Mouse (Mus musculus) heart, embryonic 14.5 days (tissue): ENCODE measurements at regions not wholly inside any gene's neighbourhood (a gene's known extent, or its start where the extent isn't known, plus 50 kb on each side); places are given as distances from the start of the nearest gene placed in this dataset.

ENCODE experiments used
- ATAC-seq: fragments of 200-750 bp; cut with Nextera tagmentation; 2 replicates; pipeline ENCODE4 v1.8.0; 2017; ENCODE audit warnings: low read depth, moderate TSS enrichment; ENCODE audit not compliant: insufficient number of reproducible peaks, insufficient read depth, low FRiP score
- H3K27ac ChIP-seq, 2 experiments: fragments of 200-500 bp in 1 of 2; fragments of 300-500 bp in 1 of 2; sonication (generic) in 1 of 2; replicated peaks in 1 of 2; 2 replicates each; pipeline ENCODE4 v1.5.1; 2012 to 2014; ENCODE audit warnings: low read depth in 2 of 2, low read length in 2 of 2, control low read depth in 1 of 2, mild to moderate bottlenecking in 1 of 2, mixed read lengths in 1 of 2; ENCODE audit not compliant: control insufficient read depth in 1 of 2, insufficient read depth in 1 of 2
- H3K27me3 ChIP-seq: fragments of 300-500 bp; sonication (generic); 2 replicates; pipeline ENCODE4 v1.6.1; 2014; ENCODE audit warnings: mild to moderate bottlenecking, low read length, control low read depth; ENCODE audit not compliant: control insufficient read depth, insufficient read depth
- H3K36me3 ChIP-seq: fragments of 300-500 bp; sonication (generic); 2 replicates; pipeline ENCODE4 v1.6.1; 2014; ENCODE audit warnings: mild to moderate bottlenecking, control low read depth, low read length, mixed read lengths; ENCODE audit not compliant: control insufficient read depth, insufficient read depth
- H3K4me1 ChIP-seq, 2 experiments: fragments of 200-500 bp in 1 of 2; fragments of 300-500 bp in 1 of 2; sonication (generic) in 1 of 2; 2 replicates each; pipeline ENCODE4 v1.6.1; 2012 to 2014; ENCODE audit warnings: low read length in 2 of 2, control low read depth in 1 of 2, mixed read lengths in 1 of 2; ENCODE audit not compliant: control insufficient read depth in 2 of 2, insufficient read depth in 2 of 2
- H3K4me2 ChIP-seq: fragments of 300-500 bp; sonication (generic); 2 replicates; pipeline ENCODE4 v1.6.1; 2014; ENCODE audit warnings: mild to moderate bottlenecking, low read length
- H3K4me3 ChIP-seq, 2 experiments: fragments of 200-500 bp in 1 of 2; fragments of 300-500 bp in 1 of 2; sonication (generic) in 1 of 2; 2 replicates each; pipeline ENCODE4 v1.5.1; 2012 to 2014; ENCODE audit warnings: low read length in 2 of 2, mild to moderate bottlenecking in 2 of 2, control low read depth in 1 of 2, low read depth in 1 of 2, moderate library complexity in 1 of 2; ENCODE audit not compliant: control insufficient read depth in 1 of 2, insufficient read depth in 1 of 2
- H3K9ac ChIP-seq: fragments of 300-500 bp; sonication (generic); 2 replicates; pipeline ENCODE4 v1.6.1; 2014; ENCODE audit warnings: mild to moderate bottlenecking, low read length
- H3K9me3 ChIP-seq: fragments of 300-500 bp; sonication (generic); 2 replicates; pipeline ENCODE4 v1.6.1; 2016; ENCODE audit warnings: low read length, control low read depth; ENCODE audit not compliant: control insufficient read depth
- WGBS: fragments of 180-500 bp; shearing (Covaris S2); extraction: QIAGEN DNeasy Blood & Tissue Kit; methylation state at CpG from one replicate; pipeline ENCODE4 v1.1.7; 2014; 5-methylcytosine and 5-hydroxymethylcytosine counted together

- Histone ChIP-seq H3K4me2 (no peak overlapping the region), H3K27me3 (no peaks in the 10 kb centered on the region), H3K4me1 (no peaks in the 10 kb centered on the region; a peak in 1 of 4 replicates), H3K36me3 (no peaks in the 10 kb centered on the region), H3K4me3 (no peak overlapping the region), H3K27ac (no peak overlapping the region), H3K9ac (no peak overlapping the region), H3K9me3 (no peaks in the 10 kb centered on the region)
- no peak for ATAC-seq
- 73% methylated on average over 5 of the region's 5 CpGs for WGBS
These were observed 117.2 kb upstream of the Serpine2 start for GRCm38 (mm10) chr1:79978156-79978555.

- WGBS, result 0% methylated on average over 1 of the region's 1 CpGs
- ATAC-seq, result no peak
These were observed 95.1 kb upstream of the Serpine2 start for GRCm38 (mm10) chr1:79956121-79956520.

DNA sequence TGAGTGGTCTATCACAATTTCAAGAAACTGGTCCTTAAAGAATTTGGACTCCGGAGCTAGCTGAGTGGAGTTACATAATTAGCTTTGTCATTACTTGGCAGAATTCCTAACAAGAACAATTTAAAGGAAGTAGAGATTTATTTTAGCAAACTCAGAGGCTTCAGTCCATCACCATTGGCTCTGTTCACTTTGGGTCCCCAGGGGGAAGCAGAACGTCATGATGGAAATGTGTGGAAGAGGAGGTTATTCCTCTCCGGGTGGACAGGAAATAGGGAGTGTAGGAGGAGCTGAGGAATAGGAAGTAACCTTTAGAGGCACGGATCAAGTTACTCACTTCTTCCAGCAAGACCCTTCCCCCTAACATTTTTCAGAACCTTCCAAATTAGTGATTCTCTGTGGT, 83.3 kb upstream of the Serpine2 start:
- no peak overlapping the region for H3K27ac ChIP-seq
- ATAC-seq, result no peak
- H3K4me1 ChIP-seq, result no peaks in the 10 kb centered on the region
- H3K4me2 ChIP-seq, result no peak overlapping the region
- H3K9me3 ChIP-seq, result peaks cover 5% of the 10 kb centered on the region
- 76% methylated on average over 4 of the region's 4 CpGs for WGBS
- no peak overlapping the region for H3K9ac ChIP-seq
- H3K4me3 ChIP-seq, result no peak overlapping the region
- no peaks in the 10 kb centered on the region for H3K27me3 ChIP-seq
- H3K36me3 ChIP-seq, result no peaks in the 10 kb centered on the region

More at GRCm38 (mm10) chr1:79956121-79956520, 95.1 kb upstream of the Serpine2 start:
- H3K4me1 ChIP-seq, result peaks cover 0 to 9% of the 10 kb centered on the region in 2 experiments; a peak in 2 of 4 replicates
- no peak overlapping the region for H3K27ac ChIP-seq
- H3K9me3 ChIP-seq, result no peaks in the 10 kb centered on the region
- H3K27me3 ChIP-seq, result no peaks in the 10 kb centered on the region
- no peak overlapping the region for H3K9ac ChIP-seq
- H3K4me3 ChIP-seq, result no peak overlapping the region
- H3K4me2 ChIP-seq, result no peak overlapping the region
- no peaks in the 10 kb centered on the region for H3K36me3 ChIP-seq

DNA sequence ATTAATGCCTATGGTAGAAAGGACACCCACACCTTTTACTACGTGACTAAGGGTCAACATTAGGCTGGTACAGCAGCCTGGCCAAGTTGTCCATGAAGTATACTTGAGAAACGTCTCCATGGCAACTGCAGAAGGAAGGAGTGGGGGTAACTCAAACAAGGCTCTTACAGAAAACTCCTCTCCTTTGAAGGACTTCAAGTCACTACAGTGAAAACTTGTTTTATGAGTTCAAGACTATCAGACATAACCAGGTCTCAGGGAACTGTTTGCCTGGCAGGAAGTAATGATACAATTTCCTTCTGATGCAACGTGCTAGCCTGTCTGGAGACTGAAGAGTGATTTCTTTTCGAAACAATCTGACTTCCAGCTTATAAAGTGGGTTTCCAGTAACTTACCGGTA, 71.5 kb upstream of the Serpine2 start:
- no peak for ATAC-seq
- Histone ChIP-seq H3K36me3 (no peaks in the 10 kb centered on the region), H3K4me2 (no peak overlapping the region), H3K27ac (no peak overlapping the region), H3K4me3 (no peak overlapping the region), H3K9ac (no peak overlapping the region), H3K4me1 (no peaks in the 10 kb centered on the region), H3K9me3 (no peaks in the 10 kb centered on the region), H3K27me3 (no peaks in the 10 kb centered on the region)
- WGBS, result 67% methylated on average over 5 of the region's 5 CpGs

DNA sequence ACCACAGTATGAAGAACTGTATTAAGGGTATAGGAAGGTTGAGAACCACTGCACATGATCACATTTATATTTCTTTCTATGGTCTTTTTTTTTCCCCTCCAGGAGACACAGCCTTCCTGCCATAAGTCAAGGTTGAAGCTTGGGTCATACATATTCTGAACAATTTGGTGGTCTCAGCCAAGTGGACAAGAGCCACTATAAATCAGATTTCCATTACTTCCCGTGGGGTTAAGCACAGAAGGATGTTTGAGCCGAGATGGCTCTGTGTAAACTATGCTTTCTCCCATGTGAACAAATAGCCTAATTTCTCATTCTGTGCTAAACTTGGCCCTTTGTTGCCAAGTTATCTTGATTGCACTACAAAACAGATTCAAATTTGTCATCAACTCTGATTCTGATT, 66.8 kb upstream of the Serpine2 start:
- ATAC-seq, result no peak
- Histone ChIP-seq H3K4me3 (no peak overlapping the region), H3K9ac (no peak overlapping the region), H3K4me1 (no peaks in the 10 kb centered on the region), H3K4me2 (no peak overlapping the region), H3K27me3 (no peaks in the 10 kb centered on the region), H3K36me3 (no peaks in the 10 kb centered on the region), H3K9me3 (no peaks in the 10 kb centered on the region), H3K27ac (no peak overlapping the region)
- WGBS, result 71% methylated on average over 2 of the region's 2 CpGs

DNA sequence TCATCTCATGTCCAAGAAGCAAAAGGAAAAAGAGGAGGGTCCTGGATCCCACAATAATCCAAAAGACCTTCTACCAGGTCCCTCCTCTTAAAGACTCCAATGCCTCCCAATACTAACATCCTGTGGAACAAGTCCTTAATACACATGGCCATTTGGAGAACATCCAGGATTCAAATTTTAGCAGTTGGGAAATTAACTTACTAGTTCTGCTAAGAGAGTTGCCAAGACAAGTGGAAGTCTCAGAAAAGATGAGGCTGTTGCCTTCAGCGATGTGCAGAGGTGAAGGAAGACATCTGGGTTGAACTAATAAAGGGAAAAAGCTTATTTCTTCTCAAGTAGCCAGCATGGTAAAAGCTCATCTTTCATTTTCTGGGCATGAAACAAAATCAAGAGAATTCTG, 64.8 kb upstream of the Serpine2 start:
- no peaks in the 10 kb centered on the region for H3K4me1 ChIP-seq
- H3K4me3 ChIP-seq, result no peak overlapping the region
- no peaks in the 10 kb centered on the region for H3K36me3 ChIP-seq
- H3K9ac ChIP-seq, result no peak overlapping the region
- H3K9me3 ChIP-seq, result no peaks in the 10 kb centered on the region
- WGBS, result 63% methylated on average over 1 of the region's 1 CpGs
- no peak overlapping the region for H3K27ac ChIP-seq
- no peak overlapping the region for H3K4me2 ChIP-seq
- no peaks in the 10 kb centered on the region for H3K27me3 ChIP-seq
- no peak for ATAC-seq

DNA sequence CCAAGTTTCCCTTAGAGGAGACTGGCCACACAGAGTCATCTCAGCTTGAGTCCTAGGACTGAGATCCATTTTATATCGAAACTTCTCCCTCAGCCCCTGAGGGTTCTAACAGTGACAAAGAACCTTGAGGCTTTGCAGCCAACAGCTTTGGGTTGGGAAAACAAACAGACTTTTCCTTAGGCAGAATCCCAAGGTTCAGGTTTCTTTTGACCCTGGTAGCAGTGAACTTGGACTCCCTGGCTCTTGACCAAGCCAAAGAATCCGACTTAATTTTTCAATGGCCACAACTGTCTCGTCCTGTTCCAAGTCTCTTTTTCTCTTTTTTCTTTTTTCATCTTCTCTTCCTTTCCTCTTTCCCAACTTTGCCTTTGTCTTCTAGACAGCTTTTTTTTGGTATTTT, 60.9 kb upstream of the Serpine2 start:
- Histone ChIP-seq H3K9ac (no peak overlapping the region), H3K27ac (no peak overlapping the region), H3K4me2 (no peak overlapping the region), H3K36me3 (no peaks in the 10 kb centered on the region), H3K4me1 (no peaks in the 10 kb centered on the region), H3K27me3 (no peaks in the 10 kb centered on the region), H3K4me3 (no peak overlapping the region), H3K9me3 (no peaks in the 10 kb centered on the region)
- ATAC-seq, result no peak
- WGBS, result 60% methylated on average over 3 of the region's 3 CpGs

DNA sequence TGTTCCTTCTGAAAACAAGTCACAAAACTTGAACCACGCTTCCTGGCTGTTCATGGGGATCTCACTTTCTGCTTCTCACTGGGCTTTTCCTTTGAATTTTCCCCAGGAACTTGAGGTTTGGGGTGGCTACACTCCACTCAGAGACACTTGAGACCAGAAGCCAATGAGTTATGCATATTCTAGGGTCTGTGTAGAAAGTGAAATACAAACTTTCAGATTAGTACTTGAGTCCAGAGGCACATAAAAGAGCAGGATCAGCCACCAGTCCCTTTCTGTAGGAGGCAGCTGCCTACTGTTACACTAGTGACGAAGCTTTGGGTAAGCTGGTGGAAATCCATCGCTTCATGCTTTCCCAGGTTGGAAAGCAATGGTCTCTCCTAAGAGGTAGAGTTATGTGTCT, 60.4 kb upstream of the Serpine2 start:
- no peak overlapping the region for H3K9ac ChIP-seq
- no peak for ATAC-seq
- WGBS, result 84% methylated on average over 3 of the region's 3 CpGs
- H3K27me3 ChIP-seq, result no peaks in the 10 kb centered on the region
- no peak overlapping the region for H3K4me2 ChIP-seq
- H3K36me3 ChIP-seq, result no peaks in the 10 kb centered on the region
- no peaks in the 10 kb centered on the region for H3K4me1 ChIP-seq
- H3K4me3 ChIP-seq, result no peak overlapping the region
- H3K27ac ChIP-seq, result no peak overlapping the region
- H3K9me3 ChIP-seq, result no peaks in the 10 kb centered on the region
